Mouse (Mus musculus) right cerebral cortex, postnatal 25 days (tissue): ENCODE measurements at regions not wholly inside any gene's neighbourhood (a gene's known extent, or its start where the extent isn't known, plus 50 kb on each side); places are given as distances from the start of the nearest gene placed in this dataset.
A peak's percentile ranks its signal among the peaks of the same experiment; 100 is the strongest.

Source experiments
- DNase-seq: peaks from one replicate; pipeline ENCODE4 v3.0.0; 2022

DNA sequence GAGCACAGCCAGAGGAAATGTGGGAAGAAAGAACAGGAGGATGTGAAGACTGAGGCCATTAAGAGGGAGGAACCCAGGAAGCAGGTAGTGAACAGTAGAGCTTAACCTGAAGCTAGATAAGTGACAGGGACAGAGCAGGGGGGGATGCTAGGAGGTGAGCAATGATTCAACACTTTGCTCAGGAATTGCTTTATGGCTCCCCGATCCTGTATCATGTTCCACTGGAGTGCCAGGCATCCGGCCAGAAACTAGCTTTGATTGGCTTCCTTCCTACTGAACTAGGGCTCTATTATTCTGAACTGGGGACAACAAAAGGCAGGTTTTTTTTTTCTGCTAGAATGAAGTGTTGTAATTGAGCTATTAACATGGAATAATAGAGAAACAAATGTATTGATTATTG lies 493.1 kb upstream of the Fat3 start:
- no peak for DNase-seq

DNA sequence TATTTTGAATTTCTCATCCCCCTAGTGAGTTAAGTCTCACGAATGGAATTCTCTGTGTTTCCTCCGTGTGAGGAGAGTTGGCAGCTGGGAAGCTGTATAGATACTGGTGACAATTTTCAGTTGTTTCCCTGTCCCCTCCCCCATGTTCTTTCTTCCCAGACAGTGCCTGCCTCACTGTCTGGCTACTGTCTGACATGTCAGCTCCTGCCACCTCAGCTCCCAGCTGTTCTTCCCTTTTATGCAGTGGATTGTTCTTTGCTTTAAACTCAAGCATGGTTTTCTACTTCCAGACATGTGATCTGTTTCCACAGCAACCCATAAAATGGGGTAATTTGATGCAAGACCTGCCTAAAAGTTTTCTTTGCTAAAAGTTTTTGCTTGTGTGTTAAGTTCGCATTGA lies 487.0 kb upstream of the Fat3 start:
- no peak for DNase-seq

DNA sequence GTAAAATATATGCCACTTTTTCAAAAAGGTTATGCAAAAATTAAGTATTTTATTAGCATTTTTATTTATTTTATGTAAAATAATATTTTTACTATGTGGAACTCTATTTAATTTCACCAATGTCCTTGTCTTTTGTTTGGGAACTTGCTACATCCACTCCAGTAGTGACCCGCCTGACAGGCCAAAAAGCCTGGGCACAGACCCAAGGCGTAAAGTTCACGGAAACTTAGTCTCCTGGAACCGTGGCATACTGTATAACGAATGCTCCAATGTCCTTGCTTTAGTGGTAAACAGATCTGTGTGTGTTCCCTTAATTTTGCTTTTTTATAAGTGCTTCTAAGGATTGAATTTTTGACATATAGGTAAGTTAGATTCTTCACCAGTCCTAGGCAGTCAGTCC lies 476.2 kb upstream of the Fat3 start:
- DNase-seq: no peak

- DNase-seq: no peak
Measured at GRCm38 (mm10) chr9:16970373-16970772, 469.3 kb upstream of the Fat3 start.

DNA sequence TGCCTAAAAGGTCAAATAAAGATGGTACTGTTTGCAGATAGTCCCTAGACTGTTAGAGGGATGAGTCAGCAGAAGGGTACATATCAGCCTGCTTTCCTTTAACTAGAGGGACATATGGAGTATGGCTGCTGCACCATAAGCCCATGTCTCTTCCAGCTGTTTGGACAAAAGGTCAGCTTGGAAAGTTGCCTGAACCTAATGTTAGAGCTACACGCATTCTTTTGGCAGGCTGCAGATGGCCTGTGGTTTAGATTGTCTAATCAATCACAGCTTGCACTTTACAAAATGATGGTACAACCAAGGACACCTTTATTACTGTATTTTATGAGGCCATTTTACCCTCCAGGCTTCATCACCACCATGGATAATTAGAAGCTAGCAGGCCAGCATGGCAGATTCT lies 432.5 kb upstream of the Fat3 start:
- no peak for DNase-seq

DNA sequence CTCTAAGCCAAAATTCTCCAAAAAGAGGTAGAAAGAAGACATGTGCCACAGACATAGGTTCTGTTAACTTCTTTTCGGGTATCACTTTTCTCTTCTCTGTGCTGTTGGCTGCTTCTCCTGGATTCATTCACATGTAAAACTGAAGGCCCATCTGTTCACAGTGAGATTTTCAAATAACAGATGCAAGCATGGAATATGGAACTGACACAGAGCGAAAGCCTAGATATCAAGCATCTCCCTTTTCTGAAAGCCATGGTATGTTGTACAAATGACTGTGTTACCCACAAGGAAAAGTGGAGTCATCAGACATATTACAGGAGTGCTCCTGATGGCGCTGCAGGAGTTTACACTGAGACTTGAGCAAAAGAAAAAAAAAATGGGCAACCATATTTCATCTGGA lies 430.5 kb upstream of the Fat3 start:
- DNase-seq: peak; percentile 11

DNA sequence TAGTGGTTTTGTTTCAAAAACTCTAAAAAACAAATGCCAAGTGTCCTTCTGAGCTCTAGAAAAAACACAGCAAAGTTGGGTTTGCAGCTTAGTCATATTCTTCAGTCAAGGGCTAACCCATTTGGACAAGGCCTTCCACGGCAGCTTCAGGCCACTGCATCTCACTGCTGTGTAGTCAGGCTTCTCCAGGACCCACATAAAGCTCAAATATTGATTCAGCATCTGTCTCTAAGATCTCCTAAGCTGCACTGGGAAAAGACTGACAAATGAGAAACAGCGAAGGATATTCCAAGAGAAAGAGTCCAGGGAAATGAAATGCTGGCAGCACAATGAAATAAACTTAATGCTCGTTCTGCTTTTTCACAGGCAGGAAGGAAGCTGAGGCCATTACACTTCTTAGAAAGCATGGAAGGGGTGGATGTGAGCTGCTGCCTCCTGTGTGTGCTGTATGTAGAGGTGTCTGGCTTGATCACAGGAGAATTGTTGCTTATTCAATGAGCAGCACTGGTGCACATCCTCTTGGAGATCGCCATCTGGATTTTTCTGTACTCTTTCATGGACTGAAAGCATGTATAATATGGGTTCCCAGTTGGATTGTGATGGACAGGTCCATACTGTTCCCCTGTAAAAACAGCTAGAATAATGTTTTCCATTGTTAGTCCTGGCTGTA lies 425.4 kb upstream of the Fat3 start:
- DNase-seq: no peak

DNA sequence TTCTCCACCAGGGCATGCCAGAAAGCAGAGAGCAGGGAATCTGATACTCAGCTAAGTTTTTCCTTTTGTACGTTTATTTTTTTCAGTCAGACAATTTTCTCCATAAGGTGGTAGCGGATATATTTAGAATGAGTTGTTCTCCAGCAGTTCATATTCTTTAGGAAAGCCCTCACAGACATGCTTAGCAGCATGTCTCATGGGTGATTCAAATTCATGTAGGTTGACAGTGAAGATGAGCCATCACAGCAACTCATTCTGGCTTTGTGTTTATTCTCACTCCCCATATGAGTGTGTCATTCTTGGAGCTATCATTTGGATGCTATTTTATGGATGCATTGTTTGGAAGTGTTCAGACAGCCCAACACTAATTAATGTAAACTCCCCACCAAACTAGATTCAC lies 424.2 kb upstream of the Fat3 start:
- DNase-seq: no peak

DNA sequence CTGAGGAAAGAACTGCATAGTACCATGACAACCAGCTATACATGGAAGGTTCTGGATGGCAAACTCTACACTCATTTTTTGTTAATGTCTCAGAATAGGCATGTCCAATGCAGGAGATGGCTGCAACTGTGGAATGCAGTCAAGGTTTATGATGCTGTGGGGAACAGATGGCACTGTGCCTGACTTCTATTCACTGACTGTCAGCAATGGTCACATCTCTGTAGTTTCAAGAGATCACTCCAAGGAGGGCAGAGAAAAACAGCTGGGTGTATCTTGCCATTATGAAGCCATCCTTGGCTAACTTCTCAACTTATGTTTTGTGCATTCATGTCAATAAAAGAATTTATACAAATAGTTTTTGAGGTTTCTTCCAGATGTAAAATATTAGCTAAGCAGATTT lies 405.1 kb upstream of the Fat3 start:
- no peak for DNase-seq

DNA sequence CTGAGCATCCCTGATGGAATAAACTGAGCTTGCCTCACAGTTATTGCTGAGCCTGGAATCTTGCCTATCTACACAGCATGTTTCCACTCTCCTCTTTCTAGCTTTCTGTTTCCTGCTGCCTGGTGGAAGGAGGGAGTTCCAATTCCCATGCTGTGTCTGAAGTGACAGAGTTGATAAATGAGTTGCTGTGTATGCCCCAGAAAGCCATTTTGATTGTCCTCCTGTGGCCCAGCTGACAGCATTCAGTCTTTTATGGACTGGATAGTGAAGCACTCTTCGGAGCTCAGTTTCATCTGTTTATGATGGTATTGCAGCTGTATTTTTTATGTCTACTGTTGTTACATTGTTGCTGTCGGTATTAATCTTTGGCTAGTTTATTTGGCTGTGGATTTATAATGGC lies 398.0 kb upstream of the Fat3 start:
- no peak for DNase-seq

GRCm38 (mm10) chr9:16852458-16853026 lies 351.5 kb upstream of the Fat3 start:
- DNase-seq: no peak

DNA sequence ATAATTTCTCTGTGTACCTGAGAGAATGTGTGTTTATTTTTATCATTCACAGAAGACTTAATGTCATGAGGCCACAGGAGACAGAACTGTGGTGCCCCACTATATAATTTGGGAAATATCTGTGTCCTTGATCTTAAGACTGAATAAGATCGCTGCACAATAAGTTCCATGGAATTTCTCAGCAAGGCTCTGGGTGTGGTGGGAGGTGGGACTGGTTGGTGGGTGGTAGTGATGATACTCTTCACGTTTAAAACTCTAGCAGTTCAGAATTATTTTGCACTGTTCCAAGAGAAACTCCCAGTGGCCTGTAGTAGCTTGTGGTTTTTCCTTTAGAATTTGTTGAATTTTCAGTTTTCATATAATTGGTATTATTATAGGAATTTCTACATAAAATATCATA lies 307.4 kb upstream of the Fat3 start:
- no peak for DNase-seq

DNA sequence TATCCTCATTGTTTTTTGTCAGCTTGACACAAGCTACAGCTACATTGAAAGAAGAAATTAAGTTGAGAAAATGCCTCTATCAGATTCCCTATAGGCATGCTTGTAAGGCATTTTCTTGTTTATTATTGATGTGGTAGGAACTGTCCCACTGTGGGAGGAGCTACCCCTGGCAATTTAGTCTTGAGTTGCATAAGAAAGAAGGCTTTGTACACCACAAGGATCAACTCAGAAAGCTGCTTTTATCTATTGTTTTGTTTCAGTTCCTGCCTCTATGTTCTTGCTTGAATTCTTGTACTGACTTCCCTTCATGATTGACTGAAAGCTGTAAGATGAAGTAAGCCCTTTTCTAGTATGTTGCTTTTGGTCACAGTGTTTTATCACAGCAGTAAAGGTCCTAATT lies 271.8 kb upstream of the Fat3 start:
- no peak for DNase-seq

DNA sequence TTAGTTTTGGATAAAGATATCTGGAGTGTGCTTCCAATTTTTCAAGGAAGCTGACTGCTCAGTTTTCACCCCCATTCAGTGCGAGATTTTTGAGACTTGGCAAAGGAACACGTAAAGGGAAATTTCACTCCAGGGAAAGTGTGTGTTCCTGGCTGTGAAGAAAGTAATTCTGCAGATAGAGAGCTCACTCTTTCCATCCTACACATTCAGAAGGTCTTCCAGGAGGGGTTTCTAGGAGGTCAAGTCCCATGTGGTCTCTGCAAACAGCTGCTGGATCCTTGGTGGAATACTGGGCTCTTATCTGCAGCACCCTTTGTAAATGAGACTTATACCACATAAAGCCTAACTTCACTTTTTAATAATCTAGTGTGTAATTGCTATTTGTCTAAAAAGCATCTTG lies 226.6 kb upstream of the Fat3 start:
- no peak for DNase-seq

DNA sequence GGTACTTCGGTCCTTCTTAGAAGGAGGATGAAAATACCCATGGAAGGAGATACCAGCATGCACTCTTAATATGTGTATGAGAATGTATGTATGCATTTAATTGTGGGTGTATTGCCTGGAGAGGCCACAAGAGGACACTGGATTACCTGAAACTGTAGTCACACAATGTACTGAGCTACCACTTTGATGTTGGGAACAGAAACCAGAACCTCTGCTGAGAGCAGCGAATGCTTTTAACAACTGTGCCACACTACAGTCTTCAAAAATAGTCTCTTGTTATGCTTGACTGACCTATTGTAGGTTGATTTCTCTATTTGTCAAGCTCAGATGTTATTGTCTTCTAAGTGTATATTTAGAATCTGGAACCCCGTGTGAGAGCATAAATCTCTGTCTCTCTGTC lies 201.3 kb upstream of the Fat3 start:
- no peak for DNase-seq

DNA sequence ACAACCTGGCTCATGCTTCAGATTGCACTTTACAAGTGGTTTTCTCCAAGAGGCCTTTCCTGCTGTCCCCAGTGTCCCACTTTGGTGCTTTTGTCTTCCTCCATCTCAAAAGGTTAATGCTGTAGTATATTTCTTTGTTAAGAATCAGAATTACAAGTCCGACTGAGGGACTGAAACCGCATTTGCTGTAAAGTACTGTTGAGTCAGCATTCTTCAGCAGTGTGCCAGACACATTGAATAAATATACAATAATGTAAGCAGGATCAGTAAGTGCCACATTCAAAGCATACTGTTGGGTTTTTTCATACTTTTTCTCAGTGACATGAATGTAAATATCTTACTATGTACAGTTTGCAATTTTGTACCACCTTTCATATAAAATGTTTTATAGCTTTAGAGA lies 160.4 kb upstream of the Fat3 start:
- DNase-seq: no peak

- DNase-seq: no peak
Measured at GRCm38 (mm10) chr9:16660940-16661339, 159.9 kb upstream of the Fat3 start.
